Mouse (Mus musculus): ENCODE data around the gene Esam. TPM values are rescaled to one million over a fixed set of nuclear protein-coding genes. Genes with fewer than 3 reads are reported as not detected.

Gene Esam
- 10.1 and 13.6 TPM in 2 replicates for polyA plus RNA-seq (2012; rRNA removed)

DNA sequence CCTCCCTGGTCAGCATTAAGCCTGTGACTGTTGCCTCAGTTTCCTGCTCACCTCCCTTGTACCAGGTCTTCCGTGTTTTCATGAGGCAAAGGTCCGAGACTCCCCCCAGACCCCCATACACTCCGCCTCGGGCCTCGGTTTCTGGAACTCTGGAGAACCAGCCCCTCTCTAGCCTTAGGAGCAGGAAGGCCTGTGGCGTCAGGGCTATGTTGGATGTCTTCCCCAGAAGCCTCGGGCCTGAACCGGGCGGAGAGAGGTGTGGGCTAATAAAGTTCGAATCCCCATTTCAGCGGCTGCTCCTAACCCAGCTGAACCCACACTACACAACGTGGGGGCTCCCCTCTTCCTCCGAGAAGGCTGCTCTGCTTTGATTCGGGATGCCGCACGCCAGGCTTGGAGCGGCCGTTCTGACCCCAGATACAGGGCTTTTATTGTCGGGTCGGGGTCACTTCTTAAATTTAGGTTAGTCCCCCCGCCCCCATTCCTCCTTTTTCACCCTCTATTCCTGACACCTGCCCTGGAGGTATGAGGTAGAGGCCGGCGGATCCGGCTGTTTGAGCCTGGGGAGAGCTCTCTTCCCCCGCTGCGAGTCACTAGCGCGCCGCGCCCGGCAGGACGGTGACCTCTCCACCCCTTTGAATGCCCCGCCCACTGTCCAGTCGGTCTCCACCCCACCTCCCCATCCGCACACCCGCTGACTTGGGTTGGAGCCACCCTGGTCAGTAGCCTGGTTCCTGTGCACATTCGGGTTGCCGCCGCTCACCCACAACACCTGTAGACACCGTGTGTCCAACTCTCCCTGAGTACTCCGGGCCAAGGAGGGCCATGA, at the start of gene Esam:
TSS of gene Esam (plus strand) at position 683 of the 829 bp plus-strand sequence.
- TF ChIP-seq POLR2A (IDR thresholded peaks at IDR 0.05; ENCODE audit: low read depth, low read length) (peak; percentile 10; the same call in 1 of the 2 replicates), CTCF (IDR thresholded peaks at IDR 0.05; ENCODE audit: extremely low read depth, insufficient read length, insufficient replicate concordance, low read depth, low read length) (no peak)
- Histone ChIP-seq H3K4me3 (ENCODE audit: low read depth, low read length) (peak within 1 kb of the TSS; percentile 61), H3K4me1 (ENCODE audit: control insufficient read depth, insufficient read depth, insufficient read length, low read length) (peaks cover 8% of the 10 kb centered on the region), H3K36me3 (ENCODE audit: control insufficient read depth, insufficient read depth, low read length) (peaks cover 6% of the 10 kb centered on the region; the same call in 1 of the 2 replicates), H3K27me3 (ENCODE audit: control insufficient read depth, insufficient read depth, low read length) (0 out of 2 replicates have a peak, but pooled peaks cover 3% of the 10 kb centered on the region), H3K27ac (ENCODE audit: insufficient read depth, low read depth, low read length) (peak within 1 kb of the TSS; percentile 73)
- WGBS = 35% methylated on average over 41 of the region's 41 CpGs

DNA sequence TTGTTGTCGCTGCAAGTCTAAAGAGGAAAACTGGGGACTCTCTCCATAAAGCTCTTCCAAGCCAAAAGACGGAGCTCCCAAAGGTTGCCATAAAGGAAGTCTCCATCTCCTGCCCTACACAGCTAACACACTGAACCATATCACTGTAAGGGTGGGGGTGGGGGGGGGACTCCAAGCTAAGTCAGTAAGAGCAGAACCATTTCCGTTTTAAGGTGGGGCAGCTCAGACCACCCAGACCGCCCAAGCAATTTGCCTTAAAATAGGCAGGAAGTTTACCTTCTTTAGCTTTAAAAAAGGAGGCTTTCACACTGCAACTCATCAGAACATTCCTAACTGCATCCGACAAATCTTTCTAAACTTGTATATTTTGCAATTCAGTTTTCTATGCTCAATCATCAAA, 42.7 kb upstream of the Esam start:
- WGBS = 78% methylated on average over 5 of the region's 5 CpGs
- no peak overlapping the region for H3K27ac ChIP-seq (ENCODE audit: insufficient read depth, low read depth, low read length)
- H3K27me3 ChIP-seq (ENCODE audit: control insufficient read depth, insufficient read depth, low read length) = no peaks in the 10 kb centered on the region
- TF ChIP-seq POLR2A (IDR thresholded peaks at IDR 0.05; ENCODE audit: low read depth, low read length) (no peak), CTCF (IDR thresholded peaks at IDR 0.05; ENCODE audit: extremely low read depth, insufficient read length, insufficient replicate concordance, low read depth, low read length) (no peak)
- H3K36me3 ChIP-seq (ENCODE audit: control insufficient read depth, insufficient read depth, low read length) = no peaks in the 10 kb centered on the region
- H3K4me1 ChIP-seq (ENCODE audit: control insufficient read depth, insufficient read depth, insufficient read length, low read length) = no peaks in the 10 kb centered on the region; the same call in none of the 2 replicates
- H3K4me3 ChIP-seq (ENCODE audit: low read depth, low read length) = no peak overlapping the region

DNA sequence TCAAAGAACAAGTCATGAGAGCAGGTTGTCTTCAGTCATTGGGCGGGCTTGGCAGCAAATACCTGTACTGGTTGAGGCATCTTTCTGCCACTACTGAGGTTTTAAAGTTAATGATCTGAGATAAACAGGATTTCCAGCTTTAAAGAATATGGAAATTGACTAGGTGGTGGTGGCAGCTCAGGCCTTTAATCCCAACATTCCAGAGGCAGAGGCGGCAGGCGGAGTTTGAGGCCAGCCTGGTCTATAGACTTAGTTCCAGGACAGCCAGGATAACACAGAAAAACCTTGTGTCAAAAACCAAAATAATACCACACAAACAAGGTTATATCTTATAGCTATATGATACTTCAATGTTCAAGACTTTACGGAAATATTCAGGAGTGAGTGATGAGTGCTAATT, 39.8 kb upstream of the Esam start:
- Histone ChIP-seq H3K4me3 (ENCODE audit: low read depth, low read length) (no peak overlapping the region), H3K27me3 (ENCODE audit: control insufficient read depth, insufficient read depth, low read length) (no peaks in the 10 kb centered on the region), H3K27ac (ENCODE audit: insufficient read depth, low read depth, low read length) (no peak overlapping the region), H3K4me1 (ENCODE audit: control insufficient read depth, insufficient read depth, insufficient read length, low read length) (peaks cover 4% of the 10 kb centered on the region), H3K36me3 (ENCODE audit: control insufficient read depth, insufficient read depth, low read length) (no peaks in the 10 kb centered on the region)
- 56% methylated on average over 4 of the region's 4 CpGs for WGBS
- no peak for TF ChIP-seq POLR2A (IDR thresholded peaks at IDR 0.05; ENCODE audit: low read depth, low read length)
- TF ChIP-seq CTCF (IDR thresholded peaks at IDR 0.05; ENCODE audit: extremely low read depth, insufficient read length, insufficient replicate concordance, low read depth, low read length) = no peak

DNA sequence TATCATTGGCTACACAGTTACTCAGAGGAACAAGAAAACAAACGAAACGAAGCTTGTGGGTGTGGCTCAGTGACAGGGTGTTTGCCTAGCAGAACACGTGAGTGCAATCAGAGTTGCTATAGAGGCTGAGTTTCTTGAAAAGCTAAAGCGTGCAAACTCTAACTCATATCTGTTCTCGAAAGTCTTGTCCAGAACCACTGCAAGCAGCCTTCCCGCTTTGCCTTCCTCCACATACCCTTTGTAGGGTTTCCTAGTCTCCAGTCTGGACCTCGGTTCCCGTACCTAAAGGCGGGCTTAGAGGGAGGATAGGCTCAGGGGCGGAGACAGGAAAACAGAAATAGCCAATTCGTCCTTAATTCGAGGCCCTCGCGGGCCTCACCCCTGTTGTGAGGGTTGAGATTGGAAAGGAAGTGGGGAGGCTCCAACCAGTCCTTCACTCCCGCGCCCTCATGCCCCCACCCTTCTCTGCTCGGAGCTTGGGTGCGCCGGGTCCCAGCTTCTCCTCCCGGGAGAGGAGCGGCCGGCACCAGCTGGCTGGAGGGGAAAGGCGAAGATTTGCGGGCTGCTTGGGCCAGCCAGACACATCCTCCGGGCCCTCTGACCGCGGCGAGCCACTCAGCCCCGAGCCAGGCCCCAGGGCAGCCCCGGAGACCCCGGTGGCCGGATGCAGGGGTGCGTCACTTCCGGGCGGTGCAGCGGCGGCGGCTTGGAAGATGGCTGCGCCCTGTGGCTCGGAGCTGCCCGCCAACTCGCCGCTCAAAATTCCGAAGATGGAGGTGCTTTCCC, 39.1 kb upstream of the Esam start, which contains the start of gene Msantd2:
TSS of gene Msantd2 (plus strand) at position 709 of the 786 bp plus-strand sequence.
- WGBS = under 1% methylated on average over 44 of the region's 44 CpGs
- Histone ChIP-seq H3K36me3 (ENCODE audit: control insufficient read depth, insufficient read depth, low read length) (no peaks in the 10 kb centered on the region), H3K27me3 (ENCODE audit: control insufficient read depth, insufficient read depth, low read length) (no peaks in the 10 kb centered on the region), H3K4me3 (ENCODE audit: low read depth, low read length) (peak within 1 kb of the TSS; percentile 88), H3K27ac (ENCODE audit: insufficient read depth, low read depth, low read length) (peak within 1 kb of the TSS; percentile 94), H3K4me1 (ENCODE audit: control insufficient read depth, insufficient read depth, insufficient read length, low read length) (peaks cover 4% of the 10 kb centered on the region)
- TF ChIP-seq POLR2A (IDR thresholded peaks at IDR 0.05; ENCODE audit: low read depth, low read length) (no peak; the same call in none of the 2 replicates), CTCF (IDR thresholded peaks at IDR 0.05; ENCODE audit: extremely low read depth, insufficient read length, insufficient replicate concordance, low read depth, low read length) (no peak)

DNA sequence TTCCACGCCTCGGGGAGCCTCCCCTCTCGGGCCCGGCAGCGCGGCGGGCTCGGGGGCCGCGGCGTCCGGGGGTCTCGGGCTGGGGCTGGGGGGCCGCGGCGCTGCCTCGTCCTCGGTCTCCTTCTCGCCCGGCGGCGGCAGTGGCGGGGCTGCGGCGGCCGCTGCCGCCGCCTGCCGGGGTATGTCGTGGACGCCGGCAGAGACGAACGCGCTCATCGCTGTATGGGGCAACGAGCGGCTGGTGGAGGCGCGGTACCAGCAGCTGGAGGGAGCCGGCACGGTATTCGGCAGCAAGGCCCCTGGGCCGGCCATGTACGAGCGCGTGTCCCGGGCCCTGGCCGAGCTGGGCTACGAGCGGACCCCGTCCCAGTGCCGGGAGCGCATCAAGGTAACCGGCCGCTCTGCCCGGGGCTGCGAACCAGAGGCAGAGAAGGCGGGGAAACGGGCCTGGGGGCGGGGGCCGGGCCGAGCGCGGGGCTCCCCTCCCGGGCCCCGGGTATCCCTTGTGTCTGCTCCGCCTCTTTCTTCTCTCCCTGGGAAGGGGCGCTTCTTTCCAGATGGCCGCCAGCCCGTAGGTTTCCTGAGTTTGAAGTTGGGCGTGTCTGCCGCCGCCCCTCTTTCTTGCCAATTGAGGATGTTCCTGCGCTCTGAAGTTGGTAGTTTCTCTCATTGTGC, 38.3 kb upstream of the Esam start:
- no peak overlapping the region for H3K27ac ChIP-seq (ENCODE audit: insufficient read depth, low read depth, low read length)
- no peaks in the 10 kb centered on the region for H3K36me3 ChIP-seq (ENCODE audit: control insufficient read depth, insufficient read depth, low read length)
- under 1% methylated on average over 72 of the region's 75 CpGs for WGBS
- no peak for TF ChIP-seq CTCF (IDR thresholded peaks at IDR 0.05; ENCODE audit: extremely low read depth, insufficient read length, insufficient replicate concordance, low read depth, low read length)
- TF ChIP-seq POLR2A (IDR thresholded peaks at IDR 0.05; ENCODE audit: low read depth, low read length) = no peak
- H3K4me1 ChIP-seq (ENCODE audit: control insufficient read depth, insufficient read depth, insufficient read length, low read length) = peaks cover 4% of the 10 kb centered on the region
- no peaks in the 10 kb centered on the region for H3K27me3 ChIP-seq (ENCODE audit: control insufficient read depth, insufficient read depth, low read length)
- H3K4me3 ChIP-seq (ENCODE audit: low read depth, low read length) = peak overlapping the region; percentile 88

DNA sequence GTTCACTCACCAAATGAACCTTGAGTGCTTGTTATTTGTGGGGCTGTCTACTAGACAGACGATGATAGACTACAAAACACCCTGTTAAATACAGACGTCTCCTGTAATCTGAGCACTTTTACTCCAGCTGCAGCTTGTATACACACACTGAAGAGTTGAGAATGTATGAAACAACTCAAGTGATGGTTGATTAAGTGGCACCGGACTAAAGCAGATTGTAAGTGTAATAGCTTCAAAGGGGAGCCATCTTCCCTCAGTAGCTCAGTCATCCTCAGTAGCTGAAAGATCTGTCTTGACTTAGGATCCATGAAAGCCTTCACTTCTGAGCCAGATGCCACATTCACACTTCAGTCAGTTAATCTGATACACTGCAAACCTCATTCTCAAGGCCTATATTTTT, 32.1 kb upstream of the Esam start:
- H3K27me3 ChIP-seq (ENCODE audit: control insufficient read depth, insufficient read depth, low read length) = no peaks in the 10 kb centered on the region
- no peak overlapping the region for H3K4me3 ChIP-seq (ENCODE audit: low read depth, low read length)
- H3K4me1 ChIP-seq (ENCODE audit: control insufficient read depth, insufficient read depth, insufficient read length, low read length) = no peaks in the 10 kb centered on the region
- 84% methylated on average over 3 of the region's 3 CpGs for WGBS
- no peaks in the 10 kb centered on the region for H3K36me3 ChIP-seq (ENCODE audit: control insufficient read depth, insufficient read depth, low read length)
- TF ChIP-seq POLR2A (IDR thresholded peaks at IDR 0.05; ENCODE audit: low read depth, low read length) (no peak), CTCF (IDR thresholded peaks at IDR 0.05; ENCODE audit: extremely low read depth, insufficient read length, insufficient replicate concordance, low read depth, low read length) (no peak)
- H3K27ac ChIP-seq (ENCODE audit: insufficient read depth, low read depth, low read length) = no peak overlapping the region
